Mouse (Mus musculus): ENCODE results near the gene Rnf13. TPM values are rescaled to one million over a fixed set of nuclear protein-coding genes. Genes with fewer than 3 reads are reported as not detected.

Rnf13 gene
- polyA plus RNA-seq, 1 experiment from 2014 or later, result 90.6 TPM

Other genes with a start within 250 kb of the Rnf13 start
- 6.6 and 9.4 TPM in 2 replicates for gene Wwtr1, start 160.2 kb upstream of the Rnf13 start, polyA plus RNA-seq (2014; fragmentation: Nextera tagmentation; extraction: Ambion mirVana)
- 70.9 and 77.5 TPM in 2 replicates for gene Commd2, start 84.3 kb upstream of the Rnf13 start, polyA plus RNA-seq (2014; fragmentation: Nextera tagmentation; extraction: Ambion mirVana)
- not detected in 2 replicates for gene Ankub1, start 43.3 kb upstream of the Rnf13 start, polyA plus RNA-seq (2014; fragmentation: Nextera tagmentation; extraction: Ambion mirVana)
- 717 and 747 TPM in 2 replicates for gene Pfn2, start 112.0 kb downstream of the Rnf13 start, polyA plus RNA-seq (2014; fragmentation: Nextera tagmentation; extraction: Ambion mirVana)